Mouse (Mus musculus): Measurements from ENCODE around the gene Sema7a. TPM values are rescaled to one million over a fixed set of nuclear protein-coding genes. Genes with fewer than 3 reads are reported as not detected.
A peak's percentile ranks its signal among the peaks of the same experiment; 100 is the strongest.

The Sema7a gene
- 0.51 TPM in 1 of 2 replicates, not detected in the other for total RNA-seq (2014; fragmentation: Nextera tagmentation)
- 0.26 TPM in 1 of 2 replicates, not detected in the other for total RNA-seq (2017)

- ATAC-seq (replicated peaks; ENCODE audit: poor library complexity, severe bottlenecking) = peak; percentile 74
These were observed at the start of gene Sema7a for GRCm38 (mm10) chr9:57939431-57940348. Sema7a (plus strand) TSS chr9:57940112.

- no peak for ATAC-seq (replicated peaks; ENCODE audit: poor library complexity, severe bottlenecking)
These were observed 39.4 kb upstream of the Sema7a start for GRCm38 (mm10) chr9:57900478-57900877.

- no peak for ATAC-seq (replicated peaks; ENCODE audit: poor library complexity, severe bottlenecking)
These were observed 38.7 kb upstream of the Sema7a start for GRCm38 (mm10) chr9:57901197-57901596.

DNA sequence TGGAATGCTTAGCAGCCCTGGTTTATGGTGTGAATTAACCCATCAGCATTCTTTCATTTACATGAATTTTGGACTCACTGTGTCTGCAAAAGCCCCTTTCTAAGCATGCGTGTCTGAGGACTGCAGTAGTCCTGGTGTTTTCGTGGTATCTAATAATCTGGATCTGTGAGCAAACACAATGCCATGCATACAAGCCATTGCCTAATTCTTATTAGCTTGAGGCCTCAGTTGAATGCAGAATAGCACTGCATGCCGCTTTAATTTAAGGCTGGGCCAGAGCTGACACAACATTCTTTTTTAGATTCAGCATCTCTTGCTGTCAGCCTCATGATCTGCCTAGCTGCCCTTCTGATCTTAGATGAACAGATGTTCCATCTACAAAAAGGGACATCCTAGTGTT lies 38.3 kb upstream of the Sema7a start:
- ATAC-seq (replicated peaks; ENCODE audit: poor library complexity, severe bottlenecking) = no peak

- ATAC-seq (replicated peaks; ENCODE audit: poor library complexity, severe bottlenecking) = no peak
These were observed 37.8 kb upstream of the Sema7a start for GRCm38 (mm10) chr9:57902132-57902531.

DNA sequence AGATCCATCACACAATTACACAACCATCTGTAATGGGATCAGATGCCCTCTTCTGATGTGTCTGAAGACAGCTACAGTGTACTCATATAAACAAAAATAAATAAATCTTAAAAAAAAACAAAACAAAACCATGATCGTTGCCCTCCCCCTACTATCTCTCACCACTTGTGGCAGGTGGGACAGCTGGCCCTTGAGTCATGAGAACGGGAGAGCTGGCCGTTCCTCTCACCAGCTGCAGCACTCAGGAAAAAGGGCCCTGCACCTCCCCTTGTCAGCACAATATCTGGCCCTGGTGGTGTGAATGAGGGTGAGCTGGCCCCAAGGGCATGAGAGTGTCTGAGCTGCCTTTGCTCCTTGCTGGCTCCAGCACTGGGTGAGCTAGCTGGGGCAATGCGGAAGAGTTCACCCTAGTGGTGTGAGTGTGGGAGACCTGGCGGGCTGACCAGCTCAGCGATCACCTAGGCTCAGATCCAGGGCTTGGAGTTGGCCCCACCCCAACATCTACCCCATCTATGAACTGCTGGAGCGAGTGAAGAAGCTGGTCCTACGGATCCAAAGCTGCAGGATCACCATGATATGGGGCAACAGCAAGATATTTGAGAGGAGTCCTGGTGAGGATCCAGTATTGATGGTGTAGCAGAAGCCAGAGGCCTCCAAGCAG lies 36.2 kb upstream of the Sema7a start:
- no peak for ATAC-seq (replicated peaks; ENCODE audit: poor library complexity, severe bottlenecking)

- ATAC-seq (replicated peaks; ENCODE audit: poor library complexity, severe bottlenecking) = no peak
These were observed 35.7 kb upstream of the Sema7a start for GRCm38 (mm10) chr9:57904250-57904644.

GRCm38 (mm10) chr9:57907206-57907605 lies 32.7 kb upstream of the Sema7a start:
- ATAC-seq (replicated peaks; ENCODE audit: poor library complexity, severe bottlenecking) = peak; percentile 47

DNA sequence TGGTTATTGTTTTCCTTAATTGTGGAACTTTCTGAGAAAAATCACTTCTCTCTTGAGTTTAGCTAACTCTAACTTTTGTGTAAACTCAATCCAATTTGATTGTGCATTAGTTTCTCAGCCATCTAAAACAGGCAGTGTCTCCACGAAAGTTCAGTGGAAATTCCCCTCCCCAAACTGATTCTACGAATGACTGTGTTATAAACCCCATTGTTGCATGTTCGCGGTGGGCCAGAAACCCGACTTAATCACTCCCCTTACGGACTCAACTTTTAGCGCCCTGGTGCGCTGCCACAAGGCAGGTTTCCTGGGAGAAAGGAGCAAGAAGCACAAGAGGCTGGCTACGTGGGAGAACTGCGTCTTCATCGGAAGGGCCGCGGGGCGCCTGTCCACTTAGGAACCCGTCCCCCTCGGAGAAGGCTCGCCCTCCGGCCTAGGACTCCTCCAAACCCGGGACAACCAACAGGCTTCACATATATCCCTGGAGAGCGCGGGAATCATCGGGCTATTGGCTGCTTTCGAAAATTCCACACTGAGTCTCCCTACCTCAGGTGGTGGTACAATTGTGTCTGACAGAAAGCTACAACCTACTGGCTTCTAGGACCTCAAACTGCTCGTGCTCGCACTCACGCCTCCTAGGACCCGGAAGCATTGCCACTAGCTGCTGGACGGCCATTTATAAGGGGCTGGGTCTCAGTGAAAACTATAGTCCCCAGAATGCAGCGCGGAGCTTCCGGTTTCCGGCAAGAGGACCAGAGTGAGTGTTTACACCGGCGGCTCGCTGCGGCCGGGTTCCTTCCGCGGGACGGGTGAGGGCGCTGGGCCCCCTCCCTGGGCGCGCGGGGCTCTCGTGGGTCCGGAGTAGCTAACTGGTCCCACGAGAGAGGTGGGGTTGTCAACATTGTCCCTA lies 29.4 kb upstream of the Sema7a start, which contains the start of gene Ubl7:
Ubl7 (plus strand) TSS at position 726 of the 907 bp plus-strand sequence.
- peak; percentile 97 for ATAC-seq (replicated peaks; ENCODE audit: poor library complexity, severe bottlenecking)

GRCm38 (mm10) chr9:57912571-57912970 lies 27.3 kb upstream of the Sema7a start:
- ATAC-seq (replicated peaks; ENCODE audit: poor library complexity, severe bottlenecking) = no peak

GRCm38 (mm10) chr9:57921491-57922060 lies 18.3 kb upstream of the Sema7a start:
- no peak for ATAC-seq (replicated peaks; ENCODE audit: poor library complexity, severe bottlenecking)

GRCm38 (mm10) chr9:57922381-57922780 lies 17.5 kb upstream of the Sema7a start:
- no peak for ATAC-seq (replicated peaks; ENCODE audit: poor library complexity, severe bottlenecking)

- no peak for ATAC-seq (replicated peaks; ENCODE audit: poor library complexity, severe bottlenecking)
These were observed 16.9 kb upstream of the Sema7a start for GRCm38 (mm10) chr9:57923046-57923445.

GRCm38 (mm10) chr9:57931166-57931767 lies 8.6 kb upstream of the Sema7a start:
- ATAC-seq (replicated peaks; ENCODE audit: poor library complexity, severe bottlenecking) = no peak

DNA sequence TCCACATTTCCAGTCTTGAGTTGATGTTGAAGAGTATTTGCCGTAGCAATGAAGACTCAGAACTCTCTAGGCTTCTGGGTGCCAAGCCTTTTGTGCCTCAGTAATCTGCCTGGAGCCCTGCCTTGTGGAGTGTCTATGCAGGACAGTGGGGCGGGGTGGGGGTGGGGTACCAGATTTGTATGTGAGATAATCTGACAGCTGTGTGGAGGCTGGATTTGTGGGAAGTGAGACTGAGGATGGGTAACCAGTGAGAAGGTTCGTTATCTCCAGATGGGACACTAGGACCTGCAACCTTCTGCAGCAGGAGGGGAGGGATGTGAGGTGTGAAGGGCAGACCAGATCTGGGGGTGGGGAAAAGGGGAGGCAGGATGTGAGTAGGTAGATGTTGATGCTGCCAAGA lies 7.7 kb upstream of the Sema7a start:
- no peak for ATAC-seq (replicated peaks; ENCODE audit: poor library complexity, severe bottlenecking)

- no peak for ATAC-seq (replicated peaks; ENCODE audit: poor library complexity, severe bottlenecking)
These were observed 6.9 kb upstream of the Sema7a start for GRCm38 (mm10) chr9:57932831-57933602.

GRCm38 (mm10) chr9:57935683-57936437 lies 4.1 kb upstream of the Sema7a start:
- ATAC-seq (replicated peaks; ENCODE audit: poor library complexity, severe bottlenecking) = peak; percentile 59

DNA sequence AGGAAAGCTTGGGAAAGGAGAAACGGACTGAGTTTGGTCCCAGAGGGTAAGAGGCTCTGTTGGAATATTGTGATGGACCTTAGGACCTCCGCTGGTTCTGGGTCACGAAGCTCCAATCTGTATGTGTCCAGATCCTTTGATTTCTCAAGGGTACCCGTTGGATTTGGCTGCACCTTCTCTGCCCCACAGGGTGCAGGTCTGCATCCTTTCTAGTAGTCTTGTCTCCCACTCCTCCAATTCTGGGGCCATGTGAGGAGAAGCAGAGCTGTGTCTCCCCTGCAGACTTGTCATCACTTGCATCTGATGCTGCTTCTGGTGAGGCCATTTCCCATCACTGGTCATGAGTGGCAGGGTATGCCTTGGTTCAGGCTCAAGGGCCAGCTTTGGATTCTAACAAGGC lies 2.7 kb upstream of the Sema7a start:
- no peak for ATAC-seq (replicated peaks; ENCODE audit: poor library complexity, severe bottlenecking)

All from granulocyte monocyte progenitor cell, adult 5-6 weeks (primary cell).